Mouse (Mus musculus) common myeloid progenitor, adult 5-6 weeks (primary cell): Measurements from ENCODE around the gene Ccpg1. TPM values are rescaled to one million over a fixed set of nuclear protein-coding genes. Genes with fewer than 3 reads are reported as not detected.

Experiments
- ATAC-seq: replicated peaks from 2 replicates; pipeline ENCODE4 v1.8.0; 2016; ENCODE audit warnings: low read depth, mild to moderate bottlenecking, moderate TSS enrichment, inconsistent platforms; ENCODE audit not compliant: poor library complexity, severe bottlenecking
- total RNA-seq: library from RNA; stranded (forward); fragments of 200-1000, 187-1606 nt; gene quantifications from 2 replicates; pipeline ENCODE4 v1.2.3, GENCODE M21; 2017

Gene Ccpg1
- total RNA-seq, 1 experiment from 2014 or later, result 43.7 TPM

- peak; percentile 81 for ATAC-seq
These were observed 59.2 kb downstream of the Ccpg1 start, which contains the start of gene Rab27a for GRCm38 (mm10) chr9:73044146-73045079. TSS of gene Rab27a (plus strand) at chr9:73044854.

- no peak for ATAC-seq
These were observed 60.0 kb downstream of the Ccpg1 start for GRCm38 (mm10) chr9:73045204-73045603.

GRCm38 (mm10) chr9:73045711-73046110 lies 60.5 kb downstream of the Ccpg1 start:
- no peak for ATAC-seq

- no peak for ATAC-seq
These were observed 62.7 kb downstream of the Ccpg1 start for GRCm38 (mm10) chr9:73047906-73048305.

GRCm38 (mm10) chr9:73048927-73049326 lies 63.7 kb downstream of the Ccpg1 start:
- no peak for ATAC-seq

GRCm38 (mm10) chr9:73049833-73050232 lies 64.6 kb downstream of the Ccpg1 start:
- no peak for ATAC-seq

GRCm38 (mm10) chr9:73050606-73051005 lies 65.4 kb downstream of the Ccpg1 start:
- no peak for ATAC-seq

- no peak for ATAC-seq
These were observed 70.2 kb downstream of the Ccpg1 start for GRCm38 (mm10) chr9:73055441-73055911.

GRCm38 (mm10) chr9:73059224-73059623 lies 74.0 kb downstream of the Ccpg1 start:
- ATAC-seq, result no peak

GRCm38 (mm10) chr9:73063621-73064290 lies 78.5 kb downstream of the Ccpg1 start:
- no peak for ATAC-seq

Other genes with a start within 250 kb of the Ccpg1 start
- not detected in 2 replicates for gene Prtg, start 178.6 kb upstream of the Ccpg1 start, total RNA-seq
- not detected in 2 replicates for gene Pygo1, start 59.8 kb upstream of the Ccpg1 start, total RNA-seq
- 0.55 TPM in 1 of 2 replicates, not detected in the other for gene Dyx1c1, start 26.6 kb upstream of the Ccpg1 start, total RNA-seq
- gene Gm44503, start 26.6 kb upstream of the Ccpg1 start, total RNA-seq, result 0.18 TPM in 1 of 2 replicates, not detected in the other
- 11.1 and 13.3 TPM in 2 replicates for gene Ccpg1os, start within 50 bp of the Ccpg1 start, total RNA-seq
- gene Pigb, start 54.9 kb downstream of the Ccpg1 start, total RNA-seq, result 15.6 and 17.4 TPM in 2 replicates
- 55.6 and 67.6 TPM in 2 replicates for gene Rab27a, start 59.4 kb downstream of the Ccpg1 start, total RNA-seq
- not detected in 2 replicates for gene Khdc3, start 116.4 kb downstream of the Ccpg1 start, total RNA-seq
- gene Gm20509, start 117.0 kb downstream of the Ccpg1 start, total RNA-seq, result not detected in 2 replicates
- 217 and 257 TPM in 2 replicates for gene Rsl24d1, start 128.0 kb downstream of the Ccpg1 start, total RNA-seq